Mouse (Mus musculus) cortical plate, adult 2 months (tissue): ENCODE measurements around the gene Trappc3.

Experiments used
- CTCF ChIP-seq: fragments of 200-500 bp; IDR thresholded peaks from 2 replicates; pipeline ENCODE4 v1.5.1; 2011; ENCODE audit warnings: mild to moderate bottlenecking, control low read depth, low read length; ENCODE audit not compliant: insufficient read depth; ENCODE audit errors: extremely low read depth
- POLR2A ChIP-seq: fragments of 200-500 bp; IDR thresholded peaks from 2 replicates; pipeline ENCODE4 v1.6.1; 2011; ENCODE audit warnings: mild to moderate bottlenecking, low read length, control low read depth; ENCODE audit not compliant: insufficient read depth; ENCODE audit errors: extremely low read depth

GRCm38 (mm10) chr4:126300916-126301583 lies 38.9 kb downstream of the Trappc3 start:
- TF ChIP-seq CTCF (no peak), POLR2A (no peak)
